Mouse (Mus musculus) stomach, postnatal 0 days (tissue): ENCODE results near the gene Tbc1d13.

Experiments used
- CTCF ChIP-seq: IDR thresholded peaks from 2 replicates; pipeline ENCODE4 v1.5.1; 2016; ENCODE audit warnings: antibody characterized with exemption, low read depth, mild to moderate bottlenecking, moderate library complexity
- EP300 ChIP-seq: optimal IDR thresholded peaks from 2 replicates; pipeline ENCODE3; 2016; ENCODE audit warnings: antibody characterized with exemption

DNA sequence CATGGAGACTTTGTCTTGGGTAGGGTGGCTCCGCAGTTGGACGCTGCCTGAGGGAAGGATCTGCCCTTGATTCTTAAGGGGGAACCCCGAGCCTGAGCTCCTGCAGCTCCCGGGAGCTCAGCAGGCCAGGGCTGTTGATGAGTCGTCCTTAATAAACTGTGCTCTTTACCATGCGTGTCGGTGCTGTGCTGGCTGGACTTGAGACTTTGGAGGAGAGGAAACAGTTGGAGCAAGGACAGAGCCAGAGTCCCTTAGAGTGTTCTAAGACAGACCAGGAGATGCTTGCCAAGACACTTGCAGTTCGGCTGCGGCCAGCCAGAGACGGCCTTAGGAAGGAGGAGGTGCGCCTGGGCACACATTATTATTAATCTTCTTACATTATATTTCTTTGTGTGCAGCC is 18.3 kb downstream of the Tbc1d13 start:
- TF ChIP-seq CTCF = no peak
- no peak for TF ChIP-seq EP300
